Mouse (Mus musculus) hindbrain, embryonic 15.5 days (tissue): ENCODE measurements around the gene Ubxn6. TPM values are rescaled to one million over a fixed set of nuclear protein-coding genes. Genes with fewer than 3 reads are reported as not detected.
"Not testable (repeated sequence)": the region's sequence is repeated elsewhere in the genome, so short reads cannot be mapped to it uniquely, and the experiment has no call there.

Experiments
- ATAC-seq: fragments of 200-750 bp; cut with Nextera tagmentation; 2 replicates; pipeline ENCODE4 v1.8.0; 2017; ENCODE audit warnings: low read depth, moderate number of reproducible peaks, moderate TSS enrichment; ENCODE audit not compliant: low FRiP score
- H3K27ac ChIP-seq: fragments of 300-500 bp; sonication (generic); replicated peaks from 2 replicates; pipeline ENCODE4 v1.5.1; 2015; ENCODE audit warnings: mild to moderate bottlenecking, inconsistent platforms
- H3K27me3 ChIP-seq: fragments of 300-500 bp; sonication (generic); 2 replicates; pipeline ENCODE4 v1.6.1; 2015; ENCODE audit warnings: control low read depth, inconsistent platforms
- H3K36me3 ChIP-seq: fragments of 300-500 bp; sonication (generic); 2 replicates; pipeline ENCODE4 v1.6.1; 2015; ENCODE audit warnings: control low read depth, inconsistent platforms
- H3K4me1 ChIP-seq: fragments of 300-500 bp; sonication (generic); replicated peaks from 2 replicates; pipeline ENCODE4 v1.6.1; 2015; ENCODE audit warnings: control low read depth, inconsistent platforms
- H3K4me2 ChIP-seq: fragments of 300-500 bp; sonication (generic); 2 replicates; pipeline ENCODE4 v1.6.1; 2015; ENCODE audit warnings: moderate library complexity, mild to moderate bottlenecking, inconsistent platforms
- H3K4me3 ChIP-seq: fragments of 300-500 bp; sonication (generic); 2 replicates; pipeline ENCODE4 v1.5.1; 2015; ENCODE audit warnings: mild to moderate bottlenecking, inconsistent platforms
- H3K9ac ChIP-seq: fragments of 300-500 bp; sonication (generic); 2 replicates; pipeline ENCODE4 v1.6.1; 2015; ENCODE audit warnings: inconsistent platforms
- H3K9me3 ChIP-seq: fragments of 300-500 bp; sonication (generic); 2 replicates; pipeline ENCODE4 v1.6.1; 2016; ENCODE audit warnings: control low read depth, inconsistent platforms
- WGBS: fragments of 180-500 bp; shearing (Covaris S2); methylation state at CpG from one replicate; pipeline ENCODE4 v1.1.7; 2015; 5-methylcytosine and 5-hydroxymethylcytosine counted together
- polyA plus RNA-seq: library from polyadenylated mRNA; unstranded; fragments of >200 nt; fragmentation: Nextera tagmentation; extraction: Ambion mirVana; gene quantifications from 2 replicates; pipeline ENCODE4 v1.2.1, GENCODE M21; 2015

The Ubxn6 gene
- polyA plus RNA-seq, 1 experiment from 2014 or later = 76.1 TPM

- no peak overlapping the region for H3K4me2 ChIP-seq
- no peak overlapping the region for H3K4me3 ChIP-seq
- no peaks in the 10 kb centered on the region for H3K9me3 ChIP-seq
- 91% methylated on average over 5 of the region's 5 CpGs for WGBS
- H3K27ac ChIP-seq = no peak overlapping the region
- H3K27me3 ChIP-seq = no peaks in the 10 kb centered on the region
- peaks cover 17% of the 10 kb centered on the region for H3K4me1 ChIP-seq
- ATAC-seq = no peak
- H3K9ac ChIP-seq = no peak overlapping the region
- peaks cover 62% of the 10 kb centered on the region for H3K36me3 ChIP-seq
Observed at GRCm38 (mm10) chr17:56072243-56072642, 2.6 kb downstream of the Ubxn6 start.

GRCm38 (mm10) chr17:56071126-56071525, 3.7 kb downstream of the Ubxn6 start:
- Histone ChIP-seq H3K4me2 (no peak overlapping the region), H3K4me1 (peaks cover 17% of the 10 kb centered on the region), H3K27me3 (no peaks in the 10 kb centered on the region), H3K9me3 (no peaks in the 10 kb centered on the region), H3K4me3 (no peak overlapping the region), H3K9ac (no peak overlapping the region), H3K27ac (no peak overlapping the region), H3K36me3 (peaks cover 71% of the 10 kb centered on the region)
- no peak for ATAC-seq

DNA sequence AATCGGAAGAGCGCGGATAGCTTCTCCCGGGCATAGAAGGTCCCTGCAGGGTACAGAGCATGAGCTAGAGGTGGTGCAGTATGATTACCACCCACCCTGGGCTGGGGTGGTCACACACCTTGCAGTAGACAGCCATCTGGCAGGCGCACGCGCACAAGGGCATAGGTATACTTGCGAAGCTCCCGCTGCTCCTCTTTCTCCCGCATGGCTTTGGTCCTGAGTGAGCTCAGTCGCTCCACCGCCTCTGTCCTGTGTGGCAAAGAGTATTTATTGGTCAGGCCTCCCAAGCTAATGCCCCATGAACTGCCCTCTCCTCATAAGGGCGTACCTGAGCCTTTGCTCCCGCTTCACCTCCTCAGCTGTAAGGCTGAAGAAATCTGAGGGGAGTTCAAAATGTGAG, 5.8 kb downstream of the Ubxn6 start:
- Histone ChIP-seq H3K9me3 (no peaks in the 10 kb centered on the region), H3K4me2 (no peak overlapping the region), H3K36me3 (peaks cover 73% of the 10 kb centered on the region), H3K4me1 (peaks cover 7% of the 10 kb centered on the region), H3K4me3 (no peak overlapping the region), H3K27me3 (no peaks in the 10 kb centered on the region), H3K9ac (no peak overlapping the region), H3K27ac (no peak overlapping the region)
- 98% methylated on average over 14 of the region's 14 CpGs for WGBS
- ATAC-seq = no peak; the same call in 1 of the 2 replicates

- no peak for ATAC-seq
- Histone ChIP-seq H3K9ac (no peak overlapping the region), H3K4me3 (no peak overlapping the region), H3K9me3 (no peaks in the 10 kb centered on the region), H3K4me2 (no peak overlapping the region), H3K4me1 (no peaks in the 10 kb centered on the region), H3K27me3 (no peaks in the 10 kb centered on the region), H3K27ac (no peak overlapping the region), H3K36me3 (peaks cover 59% of the 10 kb centered on the region)
Observed at GRCm38 (mm10) chr17:56066451-56066850, 8.4 kb downstream of the Ubxn6 start.

DNA sequence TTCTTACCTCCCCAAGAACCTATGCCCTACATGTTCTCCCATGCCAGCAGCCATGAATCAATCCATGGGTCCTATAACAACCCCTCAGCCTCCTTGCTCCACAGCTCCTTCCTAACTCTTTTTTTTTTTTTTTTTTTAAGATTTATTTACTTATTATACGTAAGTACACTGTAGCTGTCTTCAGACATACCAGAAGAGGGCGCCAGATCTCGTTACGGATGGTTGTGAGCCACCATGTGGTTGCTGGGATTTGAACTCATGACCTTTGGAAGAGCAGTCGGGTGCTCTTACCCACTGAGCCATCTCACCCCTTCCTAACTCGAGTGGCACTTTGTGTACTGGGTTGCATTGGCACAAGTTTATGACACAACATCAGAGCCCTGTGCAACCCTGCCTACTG, 9.1 kb downstream of the Ubxn6 start:
- not testable (repeated sequence) for H3K4me1 ChIP-seq, H3K4me2 ChIP-seq, H3K4me3 ChIP-seq, H3K9ac ChIP-seq, ATAC-seq, H3K27me3 ChIP-seq, H3K27ac ChIP-seq, H3K9me3 ChIP-seq
- WGBS = 81% methylated on average over 6 of the region's 6 CpGs
- H3K36me3 ChIP-seq = peaks cover 52% of the 10 kb centered on the region

DNA sequence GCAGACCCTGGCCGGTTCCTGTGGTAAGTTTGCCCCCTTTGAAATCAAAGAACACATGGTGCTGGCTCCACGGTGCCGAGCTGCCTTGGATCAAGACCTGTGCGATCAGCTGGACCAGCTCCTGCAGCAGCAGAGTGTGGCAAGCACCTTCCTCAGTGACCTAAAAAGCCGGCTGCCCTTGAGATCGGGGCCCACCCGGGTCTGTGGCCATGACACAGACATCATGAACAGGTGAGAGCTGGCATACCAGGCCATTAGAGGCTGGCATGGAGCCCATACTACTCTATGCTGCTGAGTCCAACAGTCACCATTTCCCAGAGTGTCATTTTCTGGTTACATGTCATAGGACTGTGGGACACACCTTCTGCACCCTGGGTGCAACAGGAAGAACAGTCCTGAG, 12.7 kb downstream of the Ubxn6 start:
- H3K27me3 ChIP-seq = no peaks in the 10 kb centered on the region
- no peak overlapping the region for H3K27ac ChIP-seq
- whole genome bisulfite sequencing = 97% methylated on average over 7 of the region's 7 CpGs
- H3K9ac ChIP-seq = no peak overlapping the region
- no peak for ATAC-seq
- no peaks in the 10 kb centered on the region for H3K9me3 ChIP-seq
- peaks cover 19% of the 10 kb centered on the region for H3K36me3 ChIP-seq
- H3K4me3 ChIP-seq = no peak overlapping the region
- no peaks in the 10 kb centered on the region for H3K4me1 ChIP-seq
- no peak overlapping the region for H3K4me2 ChIP-seq

DNA sequence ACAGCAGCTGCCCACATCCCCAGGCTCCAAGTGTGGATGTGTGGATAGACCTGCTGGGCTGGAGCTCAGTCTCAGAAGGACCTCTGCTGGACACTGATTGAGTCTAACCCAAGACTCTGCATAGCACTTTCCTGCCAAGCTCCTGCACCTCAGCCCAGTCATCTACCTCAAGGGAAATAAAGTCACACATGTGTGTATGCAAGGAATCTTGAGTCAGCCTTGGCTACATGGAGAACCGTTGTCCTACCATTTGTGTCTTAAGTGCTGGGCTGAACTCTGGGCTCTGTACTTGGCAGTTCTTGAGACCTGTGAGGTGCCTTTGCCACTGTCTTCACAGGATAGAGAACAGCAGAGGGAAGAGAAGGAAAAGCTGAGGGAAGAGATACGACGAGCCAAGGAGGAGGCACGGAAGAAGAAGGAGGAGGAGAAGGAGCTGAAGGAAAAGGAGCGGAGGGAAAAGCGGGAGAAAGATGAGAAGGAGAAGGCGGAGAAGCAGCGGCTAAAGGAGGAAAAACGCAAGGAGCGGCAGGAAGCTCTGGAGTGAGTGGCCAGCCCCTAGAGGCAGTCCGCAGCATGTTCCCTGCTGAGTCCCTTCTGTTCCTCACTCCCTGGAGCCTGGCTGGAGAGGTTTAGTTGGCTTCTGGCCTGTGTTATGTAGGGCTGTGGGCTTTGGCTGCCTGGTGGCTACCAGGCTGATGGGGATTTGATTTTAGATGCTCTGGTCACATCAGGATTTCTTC, 17.3 kb downstream of the Ubxn6 start:
- no peak overlapping the region for H3K27ac ChIP-seq

GRCm38 (mm10) chr17:56055945-56056678, 18.7 kb downstream of the Ubxn6 start:
- Histone ChIP-seq H3K27ac (no peak overlapping the region; the same call in 1 of the 2 replicates), H3K9me3 (no peaks in the 10 kb centered on the region), H3K4me2 (no peak overlapping the region), H3K9ac (no peak overlapping the region), H3K4me3 (no peak overlapping the region), H3K27me3 (no peaks in the 10 kb centered on the region), H3K4me1 (no peaks in the 10 kb centered on the region), H3K36me3 (0 out of 2 replicates have a peak, but pooled peaks cover 4% of the 10 kb centered on the region)
- WGBS = 63% methylated on average over 4 of the region's 4 CpGs
- no peak for ATAC-seq

More for the DNA sequence above, 17.3 kb downstream of the Ubxn6 start:
- Histone ChIP-seq H3K27me3 (no peaks in the 10 kb centered on the region), H3K9ac (no peak overlapping the region), H3K36me3 (0 out of 2 replicates have a peak, but pooled peaks cover 5% of the 10 kb centered on the region), H3K4me1 (no peaks in the 10 kb centered on the region), H3K4me2 (no peak overlapping the region), H3K9me3 (no peaks in the 10 kb centered on the region), H3K4me3 (no peak overlapping the region)
- WGBS = 83% methylated on average over 11 of the region's 11 CpGs
- no peak for ATAC-seq

DNA sequence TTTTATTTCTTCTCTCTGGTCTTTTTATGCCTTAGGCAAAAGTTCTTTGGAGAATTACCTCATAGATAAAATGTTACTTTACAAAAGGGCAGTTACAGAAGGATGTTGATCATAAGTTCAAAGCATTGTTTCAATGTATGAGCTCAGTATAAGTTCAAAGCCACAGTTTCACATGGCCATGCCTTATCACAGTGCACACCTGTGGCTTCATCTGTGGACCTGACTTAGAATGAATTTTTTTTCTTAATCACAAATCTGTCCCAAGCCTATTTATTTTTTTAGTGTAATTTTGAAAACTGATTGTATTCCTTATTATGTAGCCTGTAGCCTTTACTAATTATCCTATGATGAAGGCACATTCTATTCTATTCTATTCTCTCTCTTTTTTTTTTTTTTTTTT, 19.9 kb downstream of the Ubxn6 start:
- Histone ChIP-seq H3K27ac (no peak overlapping the region), H3K4me1 (no peaks in the 10 kb centered on the region), H3K4me3 (no peak overlapping the region), H3K9ac (no peak overlapping the region), H3K27me3 (no peaks in the 10 kb centered on the region), H3K9me3 (no peaks in the 10 kb centered on the region), H3K4me2 (no peak overlapping the region), H3K36me3 (no peaks in the 10 kb centered on the region)
- no peak for ATAC-seq

GRCm38 (mm10) chr17:56051369-56051768, 23.5 kb downstream of the Ubxn6 start:
- ATAC-seq = no peak
- WGBS = 96% methylated on average over 5 of the region's 5 CpGs
- H3K4me2 ChIP-seq = no peak overlapping the region

DNA sequence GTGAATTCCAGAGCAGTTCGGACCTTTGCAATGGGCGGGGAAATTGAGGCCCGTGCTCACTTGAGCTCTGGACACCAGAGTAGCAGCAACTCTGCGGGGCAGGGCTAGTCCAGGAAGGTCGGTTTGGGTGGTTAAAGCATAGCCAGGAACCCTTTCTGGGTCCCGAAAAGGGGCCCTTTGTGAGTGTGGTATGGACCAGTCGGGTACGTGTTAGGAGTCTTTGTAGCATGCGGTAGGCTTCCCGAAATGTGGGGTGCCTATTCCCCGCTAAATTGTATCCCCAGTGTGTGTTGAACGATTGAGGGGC, 34.0 kb downstream of the Ubxn6 start:
- 2% methylated on average over 12 of the region's 12 CpGs for WGBS
- Histone ChIP-seq H3K9ac (peak overlapping the region; percentile 61), H3K9me3 (no peaks in the 10 kb centered on the region), H3K4me3 (peak overlapping the region; percentile 77), H3K4me1 (peaks cover 14% of the 10 kb centered on the region), H3K4me2 (peak overlapping the region; percentile 92), H3K27ac (no peak overlapping the region), H3K27me3 (no peaks in the 10 kb centered on the region), H3K36me3 (no peaks in the 10 kb centered on the region)
- no peak for ATAC-seq

More at GRCm38 (mm10) chr17:56051369-56051768, 23.5 kb downstream of the Ubxn6 start:
- Histone ChIP-seq H3K27me3 (no peaks in the 10 kb centered on the region), H3K9me3 (no peaks in the 10 kb centered on the region), H3K4me3 (no peak overlapping the region), H3K4me1 (no peaks in the 10 kb centered on the region), H3K9ac (no peak overlapping the region), H3K27ac (no peak overlapping the region), H3K36me3 (peaks cover 5% of the 10 kb centered on the region; the same call in 1 of the 2 replicates)

GRCm38 (mm10) chr17:56040030-56040856, 34.6 kb downstream of the Ubxn6 start, which contains the start of gene Chaf1a:
Chaf1a (plus strand) TSS chr17:56040439.
- peak within 1 kb of the TSS; percentile 77 for H3K4me3 ChIP-seq
- peak within 1 kb of the TSS; percentile 79 for H3K27ac ChIP-seq
- ATAC-seq = peak; percentile 88
- peaks cover 20% of the 10 kb centered on the region for H3K4me1 ChIP-seq
- H3K27me3 ChIP-seq = no peaks in the 10 kb centered on the region
- H3K4me2 ChIP-seq = peak within 1 kb of the TSS; percentile 92
- no peaks in the 10 kb centered on the region for H3K9me3 ChIP-seq
- WGBS = 0% methylated on average over 67 of the region's 68 CpGs
- H3K36me3 ChIP-seq = no peaks in the 10 kb centered on the region
- peak within 1 kb of the TSS; percentile 61 for H3K9ac ChIP-seq
